Mouse (Mus musculus): Measurements from ENCODE around the gene Tgds.
A peak's percentile ranks its signal among the peaks of the same experiment; 100 is the strongest.
"Not testable (repeated sequence)": the region's sequence is repeated elsewhere in the genome, so short reads cannot be mapped to it uniquely, and the experiment has no call there.

Tgds gene

GRCm38 (mm10) chr14:118131931-118132641 is 469 bp downstream of the Tgds start:
- no peak for DNase-seq (ENCODE audit: low spot score)

GRCm38 (mm10) chr14:118131472-118131871 is 1.1 kb downstream of the Tgds start:
- DNase-seq (ENCODE audit: low spot score), result no peak

DNA sequence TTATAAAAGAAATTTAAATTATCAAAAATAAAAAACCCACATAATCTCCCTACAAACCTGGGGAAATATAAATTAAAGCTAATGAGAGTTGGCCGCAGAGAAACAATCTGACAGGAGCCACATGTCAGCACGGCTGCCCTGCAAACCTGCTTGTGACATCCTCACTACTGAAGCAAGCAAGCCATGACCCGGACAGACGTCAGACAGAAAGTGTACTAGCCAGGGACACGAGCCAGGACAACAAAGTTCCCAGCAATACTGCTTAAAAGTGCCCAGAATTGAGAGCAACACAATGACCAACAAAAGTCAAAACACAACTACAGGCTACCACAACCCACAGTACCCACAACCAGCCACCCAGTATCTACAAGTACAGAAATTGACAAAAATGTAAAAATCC is 6.3 kb downstream of the Tgds start:
- DNase-seq (ENCODE audit: low spot score), result no peak

DNA sequence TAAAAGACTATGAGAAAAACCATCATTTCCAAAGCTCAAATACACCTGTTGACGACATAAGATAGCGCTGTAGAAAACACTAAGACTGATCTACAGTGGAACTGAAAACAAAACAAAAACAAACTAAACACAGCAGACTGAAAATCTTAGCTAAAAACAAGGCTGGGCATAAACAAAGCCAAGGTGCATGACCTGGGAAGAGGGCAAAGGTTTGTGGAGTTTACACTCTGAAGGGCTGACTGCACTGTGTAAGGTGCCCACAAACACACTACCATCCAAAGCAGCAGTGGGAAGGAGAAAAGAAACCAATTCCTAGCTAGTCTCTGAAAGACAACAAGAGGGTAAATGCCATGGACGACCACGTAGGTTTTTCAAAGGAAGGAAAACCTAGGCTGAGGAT is 7.8 kb downstream of the Tgds start:
- no peak for DNase-seq (ENCODE audit: low spot score)

DNA sequence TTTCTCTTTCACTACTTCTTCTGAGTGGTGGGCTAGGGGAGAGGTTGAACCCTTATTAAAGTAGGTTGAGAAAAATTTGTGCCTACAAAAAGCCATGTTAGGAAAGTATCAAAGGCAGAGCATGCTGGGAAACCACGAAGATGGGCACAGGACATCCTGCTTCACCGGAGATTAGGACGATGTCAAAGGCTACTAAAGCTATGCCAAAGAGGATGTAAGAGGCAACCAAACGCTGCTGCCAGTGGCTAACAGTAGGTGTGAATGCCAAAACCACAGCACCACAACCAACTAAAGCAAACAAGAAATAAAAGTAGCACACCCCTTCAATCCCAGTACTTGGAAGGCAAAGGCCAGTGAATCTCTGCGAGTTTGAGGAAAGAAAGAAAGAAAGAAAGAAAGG is 8.4 kb downstream of the Tgds start:
- no peak for DNase-seq (ENCODE audit: low spot score)

DNA sequence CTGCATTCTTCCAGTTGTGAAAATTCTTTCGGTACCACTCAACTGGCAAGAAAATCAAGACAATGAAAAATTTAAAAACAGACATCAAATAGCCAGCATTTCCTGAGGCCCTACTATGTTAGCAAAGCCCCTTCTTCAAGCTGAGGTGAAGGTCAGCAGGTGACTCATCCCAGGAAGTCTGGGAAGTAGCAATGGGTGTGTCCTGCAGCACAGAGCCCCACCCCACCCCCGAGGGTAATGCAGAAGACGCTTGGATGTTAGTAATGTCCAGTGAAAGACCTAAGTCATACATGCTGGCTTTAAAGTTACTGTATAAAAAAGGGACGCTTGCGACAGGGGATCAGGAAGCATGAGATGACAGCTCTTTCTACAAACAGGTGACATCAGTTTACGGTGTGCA is 19.4 kb downstream of the Tgds start:
- no peak for DNase-seq (ENCODE audit: low spot score)

DNA sequence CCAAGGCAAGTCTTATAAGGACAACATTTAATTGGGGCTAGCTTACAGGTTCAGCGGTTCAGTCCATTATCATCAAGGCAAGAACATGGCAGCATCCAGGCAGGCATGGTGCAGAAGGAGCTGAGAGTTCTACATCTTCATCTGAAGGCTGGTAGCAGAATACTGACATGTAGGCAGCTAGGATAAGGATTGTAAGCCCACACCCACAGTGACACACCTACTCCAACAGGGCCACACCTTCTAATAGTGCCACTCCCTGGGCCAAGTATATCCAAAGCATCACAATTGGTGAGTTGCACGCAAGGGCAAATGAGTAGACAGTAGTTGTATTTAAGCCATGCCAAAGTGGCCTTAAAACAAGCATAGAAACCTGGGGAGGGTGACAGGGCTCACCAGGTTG is 25.1 kb downstream of the Tgds start:
- not testable (repeated sequence) for DNase-seq (ENCODE audit: low spot score)

GRCm38 (mm10) chr14:118101227-118101990 is 31.1 kb downstream of the Tgds start:
- no peak for DNase-seq (ENCODE audit: low spot score)

- DNase-seq (ENCODE audit: low spot score), result no peak
These were observed 34.3 kb downstream of the Tgds start for GRCm38 (mm10) chr14:118098265-118098664.

DNA sequence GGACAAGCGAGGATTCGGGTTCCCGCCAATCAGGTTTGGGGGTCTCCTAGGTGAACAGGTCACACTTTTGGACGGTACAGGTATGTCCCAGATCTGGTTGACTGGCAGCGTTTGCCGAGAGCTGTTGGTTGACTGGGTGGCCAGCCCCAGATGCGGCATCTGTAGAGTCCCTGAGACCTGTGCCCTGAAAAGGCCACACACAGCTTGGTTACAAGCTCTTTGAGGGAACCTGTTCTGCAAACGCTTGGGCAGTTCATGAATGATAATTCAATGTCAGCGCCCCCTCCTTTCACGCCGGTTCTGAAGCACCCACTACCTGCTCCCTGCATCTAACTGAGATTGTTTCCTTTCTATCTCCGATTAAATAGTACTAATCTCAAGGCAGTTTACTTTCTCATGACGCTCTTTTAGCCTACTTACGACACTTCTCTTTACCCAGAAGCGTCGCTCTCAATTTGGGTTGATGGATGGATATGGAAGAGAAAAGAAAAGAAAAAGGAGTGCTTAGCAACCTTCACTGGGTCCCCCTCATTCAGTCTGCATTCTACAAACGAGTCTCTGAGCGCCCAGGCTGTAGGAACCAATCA is 42.7 kb downstream of the Tgds start:
- DNase-seq (ENCODE audit: low spot score), result no peak

- peak; percentile 79 for DNase-seq (ENCODE audit: low spot score)
These were observed 43.2 kb downstream of the Tgds start for GRCm38 (mm10) chr14:118089215-118089805.

DNA sequence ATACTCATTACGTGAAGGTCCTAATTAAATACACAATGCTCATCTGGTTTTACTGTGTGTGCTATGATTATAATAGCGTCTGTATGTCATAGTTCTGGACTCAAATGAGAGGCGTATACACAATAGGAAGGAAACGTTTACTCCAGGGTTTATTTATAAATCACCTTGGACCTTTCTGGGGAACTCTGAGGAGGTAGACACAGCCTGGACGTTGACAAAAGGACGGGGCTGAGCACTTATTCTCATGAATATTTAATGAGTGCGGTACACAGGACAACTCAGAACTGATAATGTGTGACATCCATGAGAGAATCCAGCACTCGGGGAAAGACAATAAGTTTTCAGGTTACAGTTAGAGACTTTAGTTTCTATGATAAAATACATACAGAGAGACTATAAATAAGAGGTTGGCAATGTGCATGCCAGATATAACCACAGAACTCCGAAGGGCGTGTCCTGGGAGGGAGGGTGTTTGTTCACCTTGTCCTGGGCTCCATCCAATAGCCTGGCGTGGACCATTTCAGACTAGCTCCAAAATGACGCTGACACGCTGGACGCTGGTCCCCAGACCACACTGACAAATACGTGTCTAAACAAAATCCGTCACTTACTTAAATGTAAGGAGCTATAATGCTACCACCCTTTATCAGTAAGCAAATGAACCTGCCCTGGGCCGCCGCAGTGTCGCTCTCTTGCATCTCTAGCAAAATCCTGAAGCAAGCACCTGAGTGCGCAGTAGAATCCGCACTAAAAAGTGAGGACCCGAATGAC is 43.9 kb downstream of the Tgds start:
- DNase-seq (ENCODE audit: low spot score), result no peak

DNA sequence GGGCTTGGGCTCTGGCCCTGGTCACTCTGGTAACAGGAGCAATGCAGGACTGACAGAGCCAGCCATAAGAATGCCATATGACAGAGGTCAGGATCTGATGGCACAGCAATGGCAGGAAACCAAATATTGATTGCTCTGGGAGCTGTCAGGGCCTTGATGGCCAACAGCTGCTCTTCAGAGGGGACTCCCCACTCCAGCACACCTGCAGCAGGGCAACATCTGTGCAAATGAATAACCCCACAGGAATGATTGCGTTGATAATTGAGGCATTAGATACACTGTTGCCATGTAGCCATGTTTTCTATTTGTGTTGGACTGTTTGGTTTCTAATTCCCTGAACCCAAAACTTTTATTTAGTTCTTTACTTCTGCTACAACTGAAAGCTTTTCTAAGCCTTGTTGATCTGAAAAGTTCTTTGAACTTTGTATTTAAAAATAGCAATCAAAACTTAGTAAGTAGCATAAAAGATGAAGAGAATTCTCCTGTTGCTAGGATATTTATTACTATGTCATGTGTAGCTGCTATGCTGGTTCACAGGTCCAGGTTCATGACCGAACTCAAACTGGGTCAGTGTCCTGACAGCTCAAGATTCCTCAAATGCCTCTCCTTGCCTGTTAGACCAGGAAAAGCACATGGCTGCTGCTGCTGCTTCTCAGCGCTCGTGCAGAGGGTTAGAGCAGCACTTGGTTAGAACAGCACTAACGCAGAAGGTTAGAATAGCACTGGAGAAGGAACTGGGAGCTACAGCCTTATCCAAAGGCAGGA is 46.1 kb downstream of the Tgds start:
- no peak for DNase-seq (ENCODE audit: low spot score)

DNA sequence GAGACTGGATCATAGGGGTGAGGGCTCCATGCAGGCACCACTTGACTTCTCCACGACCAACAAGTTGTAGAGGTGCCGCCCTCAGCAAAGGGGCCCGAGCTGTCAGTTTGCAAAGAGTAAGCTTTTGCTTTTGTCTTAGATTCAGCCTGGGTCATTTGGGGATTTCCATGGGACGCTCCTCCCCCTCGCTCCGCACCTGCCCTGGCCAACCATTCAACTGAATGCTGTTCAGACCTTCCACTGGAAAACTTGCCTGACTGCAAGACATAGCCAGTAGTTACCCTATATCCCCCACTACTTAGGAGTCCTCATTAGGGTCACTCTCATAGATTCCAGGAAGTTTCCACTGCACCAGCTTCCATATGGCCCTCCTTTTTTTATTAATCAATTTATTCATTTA is 48.7 kb downstream of the Tgds start:
- no peak for DNase-seq (ENCODE audit: low spot score)

GRCm38 (mm10) chr14:118080606-118081005 is 51.9 kb downstream of the Tgds start:
- DNase-seq (ENCODE audit: low spot score), result no peak

GRCm38 (mm10) chr14:118070100-118070499 is 62.5 kb downstream of the Tgds start:
- no peak for DNase-seq (ENCODE audit: low spot score)

DNA sequence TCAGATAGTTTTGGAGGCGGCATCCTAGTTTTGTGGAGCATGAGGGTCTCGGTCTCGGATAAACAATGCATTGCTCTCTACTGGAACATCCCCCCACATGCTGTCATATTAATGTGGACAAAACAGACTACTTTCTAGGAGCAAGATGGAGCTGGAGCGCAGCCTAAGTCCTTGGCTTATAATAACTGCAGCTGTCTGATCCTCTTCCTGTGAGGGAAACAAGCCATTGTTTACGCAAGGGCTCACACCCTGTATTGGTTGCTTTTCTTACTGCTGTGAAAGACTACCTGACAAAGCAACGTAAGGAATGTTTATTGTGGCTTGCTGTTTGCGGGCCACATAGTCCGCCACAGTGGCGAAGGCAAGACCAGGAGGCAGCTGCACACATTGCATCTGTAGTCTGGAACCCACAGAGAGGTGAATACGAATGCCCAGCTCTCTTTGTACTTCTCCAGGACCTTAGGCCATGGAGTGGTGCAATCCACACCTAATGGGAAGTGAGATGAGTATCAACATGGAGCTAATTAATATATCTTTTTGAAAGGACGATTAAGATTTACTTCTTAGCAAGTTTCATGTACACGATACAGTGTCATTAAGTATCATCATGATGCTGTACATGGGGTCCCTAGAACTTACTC is 63.0 kb downstream of the Tgds start:
- DNase-seq (ENCODE audit: low spot score), result no peak

All from spleen, adult 12 weeks (tissue).